ENCODE assay signal across 8 mouse cellular contexts in genomic region chr10:79097161-79097754, GRCm38 (mm10). TPM values are rescaled to one million over a fixed set of nuclear protein-coding genes. Genes with fewer than 3 reads are reported as not detected.
DNase-seq lines count a peak whose midpoint lies in the region; ATAC-seq lines count a peak whose summit lies in the region.

Gene 2610008E11Rik, minus strand, starts transcription at chr10:79097600.

- peak within 1 kb of the TSS; percentile 98 for H3K27ac ChIP-seq in hindbrain, embryonic 15.5 days (replicated peaks)

- H3K4me2 ChIP-seq in hindbrain, embryonic 15.5 days = peak within 1 kb of the TSS; percentile 77

- H3K9me3 ChIP-seq in hindbrain, embryonic 15.5 days = no peaks in the 10 kb centered on the region

- peaks cover 17% of the 10 kb centered on the region for H3K36me3 ChIP-seq in hindbrain, embryonic 15.5 days

- DNase-seq in T-cell, adult 2 months (ENCODE audit: low spot score) = peak; percentile 94
- peak; percentile 92 to 95 for DNase-seq in cerebellum, postnatal 36 days
- peak; percentile 91 to 97 for DNase-seq in frontal cortex, postnatal 36 days (ENCODE audit: low spot score in 2 of 2)
- peak; percentile 96 for DNase-seq in left cerebral cortex, adult 11 months (ENCODE audit: low spot score)
- DNase-seq in lung, postnatal 4 days = peak; percentile 95
- DNase-seq in retina, postnatal 7 days (ENCODE audit: low read depth, low spot score) = peak; percentile 91
- DNase-seq in urinary bladder, adult 2 months (ENCODE audit: low spot score) = peak; percentile 76

- H3K4me3 ChIP-seq in hindbrain, embryonic 15.5 days = peak within 1 kb of the TSS; percentile 67

- peak; percentile 100 for ATAC-seq in hindbrain, embryonic 15.5 days (ENCODE audit: low FRiP score, low read depth)

- H3K27me3 ChIP-seq in hindbrain, embryonic 15.5 days = no peaks in the 10 kb centered on the region

- H3K4me1 ChIP-seq in hindbrain, embryonic 15.5 days (replicated peaks) = peaks cover 25% of the 10 kb centered on the region

- peak within 1 kb of the TSS; percentile 85 for H3K9ac ChIP-seq in hindbrain, embryonic 15.5 days

- WGBS in hindbrain, embryonic 15.5 days = under 1% methylated on average over 36 of the region's 36 CpGs

RNA-seq across cellular contexts. Expression of gene 2610008E11Rik, which starts in this region (rescaled TPM):
- polyA plus RNA-seq in hindbrain, embryonic 15.5 days (2015; fragmentation: Nextera tagmentation; extraction: Ambion mirVana) = 42.8 and 44.6 TPM in 2 replicates
- 11.1 and 14.0 TPM in 2 replicates for polyA plus RNA-seq in urinary bladder, adult 2 months (2012; rRNA removed)

Comparison
In these comparisons a context has a peak if more than half of its experiments do, and no peak if none do; other contexts are left out.
1. Peak in every context shown above with its lines: DNase-seq, ATAC-seq, H3K4me3 ChIP-seq and H3K27ac ChIP-seq.